Mouse (Mus musculus) naive thymus-derived CD4-positive, alpha-beta T cell, adult 2 months (primary cell): ENCODE measurements around the gene Kazald1.
"Not testable (repeated sequence)": the region's sequence is repeated elsewhere in the genome, so short reads cannot be mapped to it uniquely, and the experiment has no call there.

Experiments used
- DNase-seq: peaks from one replicate; pipeline ENCODE4 v3.0.0-alpha.2; 2011; ENCODE audit warnings: low read depth

Kazald1 gene

DNA sequence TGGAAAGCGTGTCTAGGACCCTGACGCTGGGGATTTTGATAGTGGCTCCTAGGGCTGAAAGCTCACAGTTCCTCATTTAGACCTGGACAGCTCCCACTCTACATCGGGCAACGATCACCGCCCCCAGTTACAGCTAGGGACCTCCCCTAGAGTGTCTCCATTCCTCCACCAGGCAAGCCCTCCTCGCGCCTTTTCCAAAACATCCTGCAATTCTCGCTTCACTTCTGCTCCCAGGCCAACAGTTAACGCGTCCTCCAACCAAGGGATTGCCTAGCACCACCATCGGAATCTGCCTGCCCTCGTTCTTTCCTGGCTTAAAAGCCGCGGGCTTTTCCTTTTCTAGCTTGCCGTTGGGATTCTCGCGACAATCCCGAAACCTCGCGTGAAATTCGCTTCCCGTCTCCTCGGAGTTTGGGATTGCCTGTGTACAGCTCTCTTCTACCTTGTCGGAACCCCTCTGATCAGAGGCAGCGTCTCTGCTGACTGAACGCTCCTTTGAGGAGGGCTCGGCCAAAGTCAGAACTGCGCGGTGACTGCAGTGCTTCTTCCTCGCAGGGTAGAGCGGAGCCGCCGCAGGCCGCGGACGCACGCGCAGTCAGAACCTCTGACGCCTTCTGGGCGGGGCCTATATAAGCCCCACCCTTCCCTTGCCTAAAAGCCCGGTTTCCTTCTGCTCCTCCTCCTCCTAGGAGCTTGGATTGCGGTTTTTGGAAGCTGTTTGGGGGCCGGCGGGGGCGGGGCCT is at the start of gene Kazald1:
Gene Kazald1 (plus strand): TSS at position 662 of the 743 bp plus-strand sequence.
- DNase-seq: peak; percentile 96

DNA sequence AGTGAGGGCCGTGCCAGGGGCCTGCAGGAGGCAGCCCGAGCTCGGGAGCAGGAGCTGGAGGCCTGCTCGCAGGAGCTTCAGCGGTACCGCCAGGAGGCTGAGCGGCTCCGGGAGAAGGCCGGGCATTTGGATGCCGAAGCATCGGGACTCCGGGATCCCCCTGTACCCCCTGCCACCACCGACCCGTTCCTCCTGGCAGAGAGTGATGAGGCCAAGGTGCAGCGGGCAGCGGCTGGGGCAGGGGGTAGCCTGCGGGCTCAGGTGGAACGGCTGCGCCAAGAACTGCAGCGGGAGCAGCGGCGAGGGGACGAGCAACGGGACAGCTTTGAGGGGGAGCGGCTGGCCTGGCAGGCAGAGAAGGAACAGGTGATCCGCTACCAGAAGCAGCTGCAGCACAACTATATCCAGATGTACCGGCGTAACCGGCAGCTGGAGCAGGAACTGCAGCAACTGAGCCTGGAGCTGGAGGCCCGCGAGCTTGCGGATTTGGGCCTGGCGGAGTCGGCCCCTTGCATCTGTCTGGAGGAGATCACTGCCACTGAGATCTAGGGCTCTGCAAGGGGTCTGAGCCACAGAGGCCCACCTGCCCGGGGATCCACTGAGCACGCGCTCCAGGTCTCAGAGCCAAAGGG is 49.0 kb upstream of the Kazald1 start:
- DNase-seq: no peak

DNA sequence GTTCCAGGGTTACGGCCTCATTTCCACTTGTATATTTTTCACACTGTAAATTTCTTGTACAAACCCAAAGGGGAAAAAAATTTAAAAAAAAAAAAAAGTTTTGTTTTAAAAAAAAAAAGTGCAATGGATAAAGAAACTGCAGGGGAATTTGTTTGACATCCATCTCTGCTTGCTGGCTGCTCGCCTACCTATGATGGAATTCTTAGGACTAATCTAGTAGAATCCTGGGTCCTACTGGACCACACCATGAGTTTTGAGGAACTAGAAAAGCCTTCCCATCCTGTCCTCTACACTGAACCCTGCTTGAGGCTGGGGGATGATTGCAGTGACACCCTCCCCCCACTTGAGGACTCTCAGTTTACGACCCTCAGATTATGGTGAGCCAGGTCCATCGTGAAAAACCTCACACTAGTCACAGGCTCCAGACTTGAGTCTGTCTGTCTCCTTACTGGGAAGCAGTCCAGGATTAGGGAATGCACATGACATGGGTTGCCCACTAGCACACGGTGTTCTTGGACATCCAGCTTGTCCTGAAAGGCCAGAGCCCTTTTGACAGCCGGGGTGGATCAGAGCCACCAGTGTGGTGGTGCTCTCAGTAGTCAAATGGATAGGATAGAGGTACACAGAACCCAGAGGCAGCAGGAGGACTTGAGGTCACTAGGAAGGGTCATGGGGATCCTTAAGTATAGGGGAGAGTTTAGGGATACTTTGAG is 47.9 kb upstream of the Kazald1 start:
- DNase-seq: no peak

DNA sequence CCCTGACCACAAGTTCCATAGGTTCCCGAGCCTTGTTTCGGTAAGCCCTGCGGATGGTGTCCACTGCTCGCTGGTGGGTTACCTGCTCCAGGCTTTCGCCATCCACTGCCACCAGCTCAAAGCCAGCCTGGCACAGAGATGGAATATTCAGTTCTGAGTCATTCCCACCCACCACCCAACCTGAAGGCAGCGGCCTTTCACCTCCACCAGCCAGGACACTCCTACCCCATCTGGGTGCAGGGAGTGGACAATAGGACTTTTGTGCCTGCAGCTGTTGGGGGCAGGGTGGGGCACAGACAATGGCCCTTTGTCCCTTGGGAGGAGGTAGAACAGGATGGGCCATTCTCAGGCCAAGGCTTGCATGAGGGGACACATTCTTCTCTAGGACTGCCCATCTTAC is 47.2 kb upstream of the Kazald1 start:
- DNase-seq: no peak

DNA sequence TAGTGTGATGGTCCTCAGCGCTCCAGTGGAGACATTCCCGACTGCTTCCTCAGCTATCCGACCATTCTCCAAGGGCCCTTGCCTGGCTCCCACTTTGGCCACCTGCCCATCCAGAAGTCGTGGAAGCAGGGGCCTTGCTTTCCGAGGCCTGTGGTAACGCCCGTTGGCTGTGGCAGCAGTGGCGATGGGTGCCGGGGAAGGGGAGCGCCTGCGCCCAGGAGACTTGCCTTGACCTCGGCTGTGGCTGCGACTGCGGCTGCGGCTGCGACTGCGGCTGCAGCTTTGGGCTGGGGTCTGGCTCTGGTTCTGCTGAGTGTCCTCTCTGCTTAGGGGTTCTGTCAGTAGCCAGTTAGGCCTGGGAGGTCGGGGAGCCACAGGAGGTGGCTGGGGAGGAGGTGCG is 46.3 kb upstream of the Kazald1 start:
- DNase-seq: no peak

DNA sequence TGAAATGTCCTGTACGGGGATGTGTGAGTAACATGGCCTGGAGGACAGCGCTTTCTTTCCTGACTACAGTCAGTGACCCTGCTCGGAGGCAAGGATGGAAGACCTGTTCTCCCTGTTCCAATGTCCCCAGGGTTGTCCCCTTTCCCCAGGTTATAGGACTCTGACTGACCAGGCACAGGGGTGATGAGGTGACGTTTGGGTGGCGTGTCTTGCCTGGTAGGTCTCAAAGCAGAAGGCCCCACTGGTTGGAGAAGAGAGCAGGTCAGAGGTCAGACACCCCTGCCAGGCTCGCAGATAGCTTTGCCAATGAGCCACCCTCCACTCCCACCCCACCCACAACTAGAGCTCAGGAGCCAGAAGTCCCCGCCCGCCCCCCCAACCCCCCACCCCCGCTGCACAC is 45.5 kb upstream of the Kazald1 start:
- DNase-seq: no peak

DNA sequence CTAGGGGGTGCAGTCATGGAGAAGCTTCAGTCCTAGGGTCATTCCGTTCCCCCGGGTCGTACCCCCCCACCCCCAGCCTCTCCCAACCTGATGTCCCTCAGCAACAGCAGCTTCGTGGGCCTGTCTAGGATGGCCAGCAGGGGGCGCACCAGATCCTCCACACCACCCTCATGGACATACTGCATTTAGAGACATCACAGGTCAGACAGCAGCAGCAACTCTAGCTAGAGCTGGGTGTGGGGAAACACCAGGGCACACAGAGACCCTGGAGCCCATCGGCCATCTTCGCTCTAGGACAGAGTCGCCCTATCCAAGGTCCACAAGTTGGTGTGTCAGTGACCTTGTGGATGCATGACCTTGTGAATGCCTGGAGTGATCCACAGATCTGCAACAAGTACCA is 44.9 kb upstream of the Kazald1 start:
- peak; percentile 82 for DNase-seq

DNA sequence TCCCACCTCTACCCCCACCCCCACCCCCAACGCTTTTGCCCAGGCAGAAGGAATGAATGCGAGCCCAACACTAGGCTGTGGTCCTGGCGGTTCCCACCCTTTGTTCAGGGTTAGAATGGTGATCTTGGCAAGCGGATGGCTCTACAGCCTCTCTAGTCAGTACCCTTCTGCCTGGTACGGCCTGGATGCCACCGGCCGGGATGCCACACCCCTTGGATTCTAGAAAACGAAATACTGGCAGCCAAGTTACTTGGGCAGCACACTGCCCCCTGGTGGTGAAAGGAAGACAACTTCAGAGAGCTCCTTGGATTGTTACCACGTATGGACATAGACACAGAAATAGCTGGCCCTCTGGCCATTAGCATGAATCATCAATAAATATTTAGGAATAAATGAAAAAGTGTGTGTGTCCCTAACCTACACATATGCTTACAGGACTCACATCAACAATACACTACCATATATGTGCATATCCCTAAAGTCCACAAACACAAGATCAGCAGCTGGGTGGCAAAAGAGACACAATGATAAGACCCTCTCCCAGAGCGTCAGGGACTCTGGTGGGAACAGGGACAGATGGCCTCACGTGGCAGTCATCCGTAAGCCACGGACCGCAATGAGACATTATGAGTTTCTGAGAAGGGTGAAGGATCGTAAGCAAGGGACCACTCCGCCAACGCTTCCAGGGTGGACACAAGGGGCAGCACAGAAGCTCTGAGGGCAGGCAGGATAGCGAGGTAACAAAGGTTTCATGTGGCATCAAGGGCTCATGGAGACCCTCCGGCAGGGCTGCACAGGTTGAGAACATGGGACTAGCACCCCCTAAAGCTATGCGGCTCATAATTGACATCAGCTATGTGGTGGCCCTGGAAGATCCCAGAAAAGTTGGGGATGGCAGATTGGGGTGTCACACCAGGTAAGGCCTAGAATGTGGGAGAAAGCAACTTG is 44.0 kb upstream of the Kazald1 start:
- peak; percentile 90 for DNase-seq

DNA sequence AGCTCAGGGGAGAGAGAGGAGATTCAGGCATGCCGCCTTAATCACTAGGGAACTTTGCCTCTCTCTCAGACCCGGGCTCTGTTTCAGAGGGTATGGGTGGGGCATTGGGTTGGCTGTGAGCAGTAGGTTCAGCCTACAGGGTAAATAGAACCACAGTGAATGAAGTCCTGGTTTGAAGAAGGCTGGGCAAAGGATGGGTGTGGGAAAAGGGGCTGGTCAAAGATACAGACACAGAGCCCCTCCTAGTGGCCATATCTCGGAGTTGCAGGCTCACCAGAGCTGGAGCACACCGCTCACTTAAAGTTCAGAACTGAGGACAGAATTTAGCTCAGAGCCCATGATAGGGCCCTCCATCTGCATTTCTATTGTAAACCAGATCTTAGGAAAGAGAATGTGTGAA is 43.3 kb upstream of the Kazald1 start:
- peak; percentile 83 for DNase-seq

DNA sequence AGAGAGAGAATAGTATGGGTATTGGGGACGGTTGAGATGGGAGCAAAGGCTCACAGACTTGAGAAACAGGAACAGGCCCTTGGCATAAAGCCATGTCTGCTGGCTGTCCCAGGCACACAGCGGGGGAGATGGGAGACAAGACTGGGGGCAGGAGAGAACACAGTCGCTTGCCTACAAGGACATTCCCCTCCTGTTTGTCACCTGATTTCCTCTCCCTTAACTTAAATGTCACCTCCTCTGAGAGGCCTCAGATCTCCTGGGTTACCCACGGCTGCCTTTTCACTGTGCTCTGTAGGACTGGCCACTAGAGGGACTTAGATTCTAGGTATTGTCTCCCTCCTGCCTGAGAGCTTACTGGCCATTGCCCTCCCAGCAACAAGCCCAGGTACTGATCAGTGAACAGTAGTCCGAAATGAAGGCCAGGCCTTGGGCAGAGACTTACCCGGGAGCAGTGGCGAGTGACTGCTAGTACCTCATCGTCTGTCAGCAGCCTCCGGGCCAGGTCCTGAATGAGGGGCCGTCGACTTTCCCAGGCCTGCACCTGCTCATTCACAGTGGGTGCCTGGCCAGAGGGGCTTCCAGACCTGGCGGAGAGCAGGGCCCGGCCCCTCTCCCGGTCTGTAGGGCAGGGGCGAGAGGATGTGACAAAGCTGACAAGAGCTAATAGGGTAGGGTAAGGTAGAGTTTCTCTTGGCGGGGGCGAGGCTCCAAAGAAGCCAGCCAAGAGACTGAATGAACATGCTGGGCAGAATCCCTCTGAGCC is 42.3 kb upstream of the Kazald1 start:
- peak; percentile 54 for DNase-seq

DNA sequence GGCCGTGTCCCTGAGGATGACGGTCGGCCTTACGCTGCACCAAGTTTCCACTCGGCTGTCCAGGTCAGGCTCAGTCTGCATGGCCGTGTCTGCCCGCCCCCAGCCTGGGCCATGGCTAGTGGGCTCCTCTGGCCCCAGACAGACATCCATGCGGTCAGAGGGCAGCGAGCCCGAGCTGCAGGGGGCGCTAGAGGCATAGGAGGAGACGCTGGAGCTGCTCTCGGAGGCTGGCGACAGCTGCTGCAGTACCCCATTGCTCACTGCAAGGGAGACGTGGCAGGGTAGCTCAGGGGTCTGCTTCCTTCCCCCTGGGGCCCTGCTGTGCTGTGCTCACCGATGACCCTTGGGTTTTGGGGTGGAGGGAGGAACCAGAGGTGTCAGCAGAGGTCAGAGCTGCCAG is 38.2 kb upstream of the Kazald1 start:
- peak; percentile 62 for DNase-seq

DNA sequence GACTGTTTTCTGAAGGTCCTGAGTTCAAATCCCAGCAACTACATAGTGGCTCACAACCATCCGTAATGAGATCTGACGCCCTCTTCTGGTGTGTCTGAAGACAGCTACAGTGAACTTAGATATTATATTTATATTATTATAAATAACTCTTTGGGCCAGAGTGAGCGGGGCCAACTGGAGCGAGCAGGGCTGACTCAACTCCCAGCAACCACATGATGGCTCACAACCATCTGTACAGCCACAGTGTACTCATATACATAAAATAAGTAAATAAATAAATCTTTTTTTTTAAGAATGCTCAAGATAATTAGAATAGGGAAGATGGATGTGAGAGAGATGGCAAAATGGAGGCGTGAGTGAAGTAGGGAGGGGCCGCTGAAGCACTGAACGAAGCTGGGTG is 36.8 kb upstream of the Kazald1 start:
- not testable (repeated sequence) for DNase-seq

DNA sequence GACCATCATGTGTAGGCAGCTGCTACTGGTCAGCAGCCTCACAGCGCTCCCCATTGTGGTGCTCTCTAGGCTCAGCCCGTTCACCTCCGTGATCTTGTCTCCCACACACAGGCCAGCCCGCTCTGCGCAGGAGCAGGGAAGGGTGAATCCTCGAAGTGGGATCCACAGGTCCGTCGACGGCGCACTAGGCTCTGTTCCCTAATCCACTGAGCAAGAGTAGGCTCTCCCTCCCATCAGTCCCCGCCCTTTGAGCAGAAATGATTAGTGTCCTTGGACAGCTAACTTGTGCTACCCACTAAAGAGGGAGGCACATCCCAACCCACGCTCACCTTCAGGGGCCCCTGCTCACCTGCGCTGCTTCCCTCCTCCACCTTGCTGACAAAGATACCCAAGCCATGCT is 34.8 kb upstream of the Kazald1 start:
- no peak for DNase-seq

DNA sequence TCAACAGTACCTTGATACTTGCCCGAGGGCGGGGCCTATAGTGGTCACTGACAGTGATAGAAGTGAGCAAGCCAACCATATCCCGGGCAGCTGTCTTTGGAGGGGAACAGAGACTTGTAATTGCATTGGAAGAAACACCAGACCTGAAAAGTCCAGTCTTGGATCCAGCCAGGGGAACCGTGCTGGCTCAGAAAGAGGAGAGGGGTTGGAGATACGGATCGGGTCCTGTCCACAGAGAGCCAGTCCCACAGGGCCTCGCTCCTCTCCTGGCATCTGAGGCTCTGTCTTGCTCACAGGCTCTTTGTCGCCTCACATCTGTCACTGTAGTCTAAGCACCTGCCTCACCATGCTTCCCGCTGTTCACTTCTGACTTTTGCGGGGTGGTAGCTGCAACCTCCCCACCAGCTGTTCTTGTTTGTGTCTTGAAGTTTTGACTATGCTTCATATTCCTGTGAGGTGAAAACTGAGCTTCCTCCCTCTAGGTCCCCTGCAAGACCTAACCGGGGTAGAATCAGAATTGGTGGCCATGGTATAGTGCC is 30.6 kb upstream of the Kazald1 start:
- no peak for DNase-seq

DNA sequence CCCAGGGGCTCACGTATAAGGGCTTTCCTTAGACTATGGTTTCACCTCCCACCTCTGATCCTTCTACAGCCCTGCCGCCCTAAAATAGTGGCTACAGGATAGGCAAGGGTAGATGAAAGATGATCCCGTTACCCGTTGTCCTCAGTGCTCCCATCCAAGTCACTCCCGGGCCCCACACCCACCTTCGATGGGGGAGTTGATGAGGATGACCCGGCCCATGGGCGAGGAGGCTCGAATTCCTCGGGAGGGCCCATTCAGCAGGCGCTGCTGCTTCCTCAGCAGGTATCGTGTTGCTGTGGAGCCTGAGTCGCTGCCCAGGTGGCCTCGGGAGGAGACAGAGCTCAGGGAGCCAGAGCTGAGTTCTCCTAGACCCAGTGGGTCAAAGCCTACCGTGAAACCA is 29.8 kb upstream of the Kazald1 start:
- no peak for DNase-seq

DNA sequence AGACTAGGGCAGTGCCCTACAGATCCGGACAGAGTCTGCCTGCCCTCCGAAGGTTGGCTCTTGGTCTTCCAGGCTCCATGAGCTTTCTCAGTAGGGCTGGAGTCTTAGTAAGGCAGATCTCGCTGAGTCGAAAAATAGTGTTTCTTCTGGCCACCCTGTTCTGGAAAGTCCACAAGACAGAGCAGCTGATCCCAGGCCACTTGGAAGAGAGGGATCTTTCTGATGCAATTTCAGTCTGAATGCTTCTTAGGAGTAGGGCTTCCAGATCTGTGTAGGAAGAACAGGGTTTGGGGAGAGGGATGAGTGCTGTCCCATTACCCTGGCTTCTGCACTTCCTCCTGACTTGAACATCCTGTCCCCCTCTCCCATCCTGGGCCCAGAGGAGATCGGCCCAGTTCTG is 29.4 kb upstream of the Kazald1 start, which contains the start of gene Pdzd7:
Gene Pdzd7 (minus strand): TSS at position 67 of the 400 bp plus-strand sequence.
- DNase-seq: no peak

DNA sequence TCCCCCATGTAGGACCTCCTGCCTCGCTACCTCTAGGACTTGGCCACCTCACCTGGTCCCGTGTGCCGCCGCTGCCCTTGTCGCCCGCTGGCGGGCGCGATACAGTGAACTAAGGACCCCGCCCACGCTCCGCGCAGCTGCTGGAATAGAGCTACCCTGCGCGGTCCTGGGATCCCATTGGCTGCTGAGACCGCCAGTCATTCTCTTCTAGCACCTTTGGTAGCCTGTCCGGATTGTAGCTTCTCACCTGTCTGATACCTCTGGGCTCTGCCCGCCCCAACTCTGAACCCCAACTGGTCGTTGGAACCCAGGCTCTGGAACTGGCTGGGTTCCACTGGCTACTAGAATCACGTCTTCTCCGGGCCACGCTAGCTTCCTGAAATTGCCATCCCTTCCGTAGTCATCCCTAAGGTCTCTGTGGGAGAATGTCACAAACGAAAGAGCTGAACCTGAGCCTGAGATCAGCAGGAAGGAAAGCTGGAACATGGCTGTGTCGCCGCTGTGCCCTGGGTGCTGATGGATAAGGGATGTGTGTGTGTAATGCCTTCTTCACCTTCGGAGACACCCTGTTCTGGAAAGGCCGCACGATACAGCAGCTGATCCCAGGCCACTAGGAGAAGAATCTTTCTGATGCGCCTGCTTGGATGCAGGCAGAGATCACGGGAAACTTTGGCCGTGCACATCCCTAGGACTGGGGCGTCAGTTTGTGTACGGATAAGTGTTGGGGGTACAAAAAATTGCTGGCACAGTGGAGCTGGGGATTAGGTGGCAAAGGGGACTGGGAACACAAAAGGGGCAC is 28.3 kb upstream of the Kazald1 start:
- DNase-seq: peak; percentile 85

DNA sequence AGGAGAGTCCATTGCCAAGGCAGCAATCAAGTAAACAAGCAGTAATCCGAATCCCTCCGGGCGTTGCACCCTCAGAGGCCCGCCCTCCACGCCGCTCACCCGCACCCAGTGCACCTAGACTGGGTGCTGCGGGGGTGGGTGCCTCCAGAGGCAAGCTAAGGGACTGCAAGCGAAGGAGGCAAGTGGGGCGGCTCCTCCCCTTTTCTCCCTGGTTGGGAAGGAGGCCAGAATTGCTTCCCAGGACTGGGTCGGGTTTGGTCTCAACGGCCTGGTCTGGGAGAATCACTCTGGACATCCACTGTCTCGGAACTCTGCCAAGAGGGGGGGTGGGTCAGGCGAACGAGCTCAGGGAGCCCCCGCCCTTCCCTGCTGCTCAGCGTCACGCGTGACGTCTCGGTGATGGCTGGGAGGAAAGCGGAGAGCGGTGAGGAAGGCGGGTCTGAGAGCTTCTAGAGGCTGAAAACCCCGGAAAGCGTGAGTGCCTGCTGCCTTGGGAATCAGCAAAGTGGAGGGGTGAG is 27.6 kb upstream of the Kazald1 start, which contains the start of gene Sfxn3:
Gene Sfxn3 (plus strand): TSS at position 87 of the 518 bp plus-strand sequence.
- peak; percentile 95 for DNase-seq

DNA sequence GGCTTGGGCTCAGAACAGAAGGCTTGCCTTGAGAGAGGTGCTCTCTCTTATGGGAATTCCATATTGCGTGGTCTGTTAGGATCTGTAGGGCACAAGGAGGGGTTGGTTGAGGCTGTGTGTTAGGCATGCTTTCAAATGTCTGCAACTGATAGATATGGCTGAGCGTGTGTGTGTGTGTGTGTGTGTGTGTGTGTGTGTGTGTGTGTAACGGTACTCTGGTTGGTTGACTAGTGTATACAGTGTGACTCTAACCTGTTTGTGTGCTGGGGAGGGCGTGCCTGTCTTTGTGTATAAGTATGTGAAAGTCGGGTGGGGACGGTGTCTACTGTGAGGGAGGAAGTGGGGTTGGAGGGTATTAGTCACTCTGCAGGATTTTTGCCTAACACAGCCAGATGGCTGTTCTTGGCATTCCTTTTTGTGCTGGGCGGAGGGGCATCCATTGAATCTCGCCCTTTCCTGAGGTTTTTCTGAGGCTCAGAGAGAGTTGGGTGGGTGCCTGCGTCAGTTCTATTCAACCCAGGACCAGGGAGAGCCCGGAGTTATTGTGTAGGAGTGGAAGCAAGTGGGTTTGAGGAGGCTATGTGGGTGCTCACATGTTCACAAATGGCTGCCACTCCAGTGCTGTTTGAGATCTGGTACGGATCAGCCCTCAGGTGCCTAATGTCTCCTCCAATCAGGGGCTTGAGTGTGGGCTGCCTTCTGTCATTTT is 27.0 kb upstream of the Kazald1 start:
- no peak for DNase-seq
